Mouse (Mus musculus) embryonic fibroblast, embryonic 13.5 days (primary cell): ENCODE measurements around the gene Gm47841.

ENCODE experiments used
- CTCF ChIP-seq: IDR thresholded peaks from 2 replicates; pipeline ENCODE4 v1.5.1; 2011; ENCODE audit warnings: mild to moderate bottlenecking, control low read depth, low read length, moderate library complexity, borderline replicate concordance; ENCODE audit not compliant: insufficient read depth
- POLR2A ChIP-seq: IDR thresholded peaks from 2 replicates; pipeline ENCODE4 v1.6.1; 2011; ENCODE audit warnings: low read depth, mild to moderate bottlenecking, control low read depth, low read length, moderate library complexity

- no peak for TF ChIP-seq POLR2A
- TF ChIP-seq CTCF = no peak
These were observed 18.2 kb downstream of the Gm47841 start for GRCm38 (mm10) chr15:101028960-101029359.
